Comparison of ENCODE assay signal across 7 mouse cellular contexts in the genomic region with DNA sequence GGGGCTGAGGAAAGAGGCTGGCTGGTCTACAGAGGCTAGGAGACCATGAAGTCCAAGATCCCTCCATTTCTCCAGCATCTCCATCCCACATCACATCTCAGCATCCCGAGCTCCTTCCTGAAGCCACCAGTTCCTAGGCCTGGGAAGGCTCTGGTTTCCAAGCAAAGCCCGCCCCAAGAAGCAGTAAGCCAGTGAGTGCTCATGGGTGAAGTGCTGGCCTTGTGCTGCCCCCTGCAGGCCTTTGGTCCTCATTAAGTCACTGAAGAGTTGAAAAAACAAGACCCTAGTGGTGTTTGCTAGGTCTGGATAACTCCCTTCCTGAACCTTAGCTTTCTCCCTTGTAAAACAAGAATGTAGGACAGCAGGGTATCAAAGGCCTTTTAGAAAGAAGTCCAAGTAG. TPM values are rescaled to one million over a fixed set of nuclear protein-coding genes. Genes with fewer than 3 reads are reported as not detected.
A peak's percentile ranks its signal among the peaks of the same experiment; 100 is the strongest.
DNase-seq lines count a peak whose midpoint lies in the region; TF ChIP-seq lines count a peak whose summit lies in the region.

No protein-coding gene starts in this region.

- no peak overlapping the region for H3K27ac ChIP-seq in CH12.LX (ENCODE audit: insufficient read depth, low read depth)
- H3K27ac ChIP-seq in cortical plate, adult 2 months (ENCODE audit: insufficient read depth, low read length), result no peak overlapping the region

- H3K9me3 ChIP-seq in CH12.LX (replicated peaks; ENCODE audit: low read length), result no peaks in the 10 kb centered on the region

- no peak overlapping the region for H3K9ac ChIP-seq in CH12.LX (ENCODE audit: insufficient read depth, low read depth)

- TF ChIP-seq CTCF in CH12.LX (conservative IDR thresholded peaks at IDR 0.05 in 1 of 2, IDR thresholded peaks at IDR 0.05 in 1 of 2; ENCODE audit: low read depth in 2 of 2, low read length in 2 of 2), result peak; percentile 48 to 81
- peak; percentile 63 for TF ChIP-seq CTCF in cortical plate, adult 2 months (IDR thresholded peaks at IDR 0.05; ENCODE audit: extremely low read depth, insufficient read depth, low read length)

- no peaks in the 10 kb centered on the region for H3K36me3 ChIP-seq in CH12.LX (replicated peaks in 1 of 2; ENCODE audit: control insufficient read depth in 1 of 2, insufficient read depth in 1 of 2, low read length in 1 of 2)

- peaks cover 0 to 7% of the 10 kb centered on the region in 2 experiments; a peak in 1 of 4 replicates for H3K4me1 ChIP-seq in CH12.LX (ENCODE audit: control insufficient read depth in 1 of 2, insufficient read depth in 2 of 2)
- H3K4me1 ChIP-seq in cortical plate, adult 2 months (ENCODE audit: control insufficient read depth, insufficient read depth, low read length), result no peaks in the 10 kb centered on the region

- H3K79me2 ChIP-seq in CH12.LX (replicated peaks; ENCODE audit: control insufficient read depth, extremely low read depth, insufficient read depth, poor library complexity, severe bottlenecking), result no peaks in the 10 kb centered on the region

- no peak overlapping the region for H3K4me2 ChIP-seq in CH12.LX (ENCODE audit: insufficient read depth, low read depth, poor library complexity, severe bottlenecking)

- no peak for TF ChIP-seq EP300 in CH12.LX (IDR thresholded peaks at IDR 0.05; ENCODE audit: low read length)

- peak; percentile 82 for TF ChIP-seq RAD21 in CH12.LX (IDR thresholded peaks at IDR 0.05; ENCODE audit: low read depth, low read length)

- H3K4me3 ChIP-seq in CH12.LX (replicated peaks in 1 of 3; ENCODE audit: low read depth in 2 of 3, low read length in 2 of 3, poor library complexity in 1 of 3), result no peak overlapping the region
- no peak overlapping the region for H3K4me3 ChIP-seq in cortical plate, adult 2 months (ENCODE audit: insufficient read depth, low read length)

- dilution Hi-C loops in CH12.LX (cut with MboI; ENCODE audit: extremely low pct_ligation_motif_present, extremely low pct_unique_long_range_greater_than_20kb, low sequenced_read_pairs), result no loop called here

- intact Hi-C loops in gastrocnemius, postnatal 36 days (cut with DNase I), result no loop called here

- peaks cover 4% of the 10 kb centered on the region for H3K27me3 ChIP-seq in CH12.LX (replicated peaks)

- peak; percentile 66 for DNase-seq in CH12.LX (ENCODE audit: extremely low read depth)
- DNase-seq in WW6 (ENCODE audit: low read depth, low spot score), result peak; percentile 73
- DNase-seq in gastrocnemius, postnatal 36 days, result peak; percentile 52 to 61
- peak; percentile 83 to 89 for DNase-seq in layer of hippocampus, postnatal 10 days (ENCODE audit: low spot score in 2 of 2)
- peak; percentile 85 for DNase-seq in lung, postnatal 36 days
- DNase-seq in spleen, postnatal 10 days (ENCODE audit: low spot score in 2 of 2), result peak; percentile 18 to 72

- no peak for TF ChIP-seq POLR2A in CH12.LX (IDR thresholded peaks at IDR 0.05; ENCODE audit: low read depth, low read length)
- TF ChIP-seq POLR2A in cortical plate, adult 2 months (IDR thresholded peaks at IDR 0.05; ENCODE audit: extremely low read depth, insufficient read depth, low read length), result no peak

- in situ Hi-C loops in CH12.LX (cut with MboI; ENCODE audit: low pct_ligation_motif_present, low pct_unique_long_range_greater_than_20kb, low sequenced_read_pairs), result no loop called here

TF ChIP-seq in CH12.LX, 34 proteins besides CTCF, POLR2A, EP300 and RAD21:
- peak; percentile 68 for TF ChIP-seq SMC3 (IDR thresholded peaks at IDR 0.05; ENCODE audit: low read depth, low read length)
- TF ChIP-seq ZC3H11A (IDR thresholded peaks at IDR 0.05; ENCODE audit: low read depth, low read length), result peak; percentile 21; the same call in 1 of the 2 replicates
- TF ChIP-seq CHD1 (IDR thresholded peaks at IDR 0.05; ENCODE audit: low read depth, low read length), result no peak
- TF ChIP-seq ZNF384 (IDR thresholded peaks at IDR 0.05; ENCODE audit: low read depth, low read length), result peak; percentile 46; the same call in 1 of the 2 replicates
TF ChIP-seq in CH12.LX: peak in this region for 3.

RNA-seq across cellular contexts. Expression of a gene that starts 35.5 kb away (rescaled TPM):
- total RNA-seq in CH12.LX (2012; rRNA removed), result 12,233 and 13,782 TPM in 2 replicates
- 6,472 and 7,835 TPM in 2 replicates for total RNA-seq in CH12.LX (2014; rRNA removed)
- 4,797 and 6,276 TPM in 2 replicates for polyA plus RNA-seq in CH12.LX (2012; ENCODE audit: insufficient read length, low read depth)
- polyA plus RNA-seq in cortical plate, adult 2 months (2012; rRNA removed), result 3,951 and 3,959 TPM in 2 replicates
- total RNA-seq in gastrocnemius, postnatal 36 days (2021), result 1,000 to 10,000 TPM; 1,130 to 1,294 TPM
- 1,000 to 10,000 TPM; 1,537 to 1,633 TPM for total RNA-seq in layer of hippocampus, postnatal 10 days (2021)
